Mouse (Mus musculus) heart, embryonic 10.5 days (tissue): Measurements from ENCODE around the gene Ankmy1. TPM values are rescaled to one million over a fixed set of nuclear protein-coding genes. Genes with fewer than 3 reads are reported as not detected.

Source experiments
- DNase-seq: peaks from one replicate; pipeline ENCODE4 v3.0.0-alpha.2; 2017; ENCODE audit warnings: low spot score
- H3K27ac ChIP-seq: fragments of 300-500 bp; sonication (generic); 2 replicates; pipeline ENCODE4 v1.5.1; 2016; ENCODE audit warnings: mild to moderate bottlenecking
- H3K27me3 ChIP-seq: fragments of 300-500 bp; sonication (generic); 2 replicates; pipeline ENCODE4 v1.6.1; 2016; ENCODE audit warnings: mild to moderate bottlenecking; ENCODE audit not compliant: poor library complexity, insufficient read depth, severe bottlenecking
- H3K36me3 ChIP-seq: fragments of 300-500 bp; sonication (generic); 2 replicates; pipeline ENCODE4 v1.6.1; 2016; ENCODE audit warnings: mild to moderate bottlenecking, moderate library complexity
- H3K4me1 ChIP-seq: fragments of 300-500 bp; sonication (generic); 2 replicates; pipeline ENCODE4 v1.6.1; 2016; ENCODE audit warnings: mild to moderate bottlenecking
- H3K4me3 ChIP-seq: fragments of 300-500 bp; sonication (generic); 2 replicates; pipeline ENCODE4 v1.5.1; 2016; ENCODE audit warnings: mild to moderate bottlenecking, moderate library complexity
- H3K9me3 ChIP-seq: fragments of 300-500 bp; sonication (generic); 2 replicates; pipeline ENCODE4 v1.6.1; 2016; ENCODE audit warnings: mild to moderate bottlenecking, moderate library complexity
- WGBS: fragments of 180-500 bp; shearing (Covaris S2); methylation state at CpG from one replicate; pipeline ENCODE4 v1.1.7; 2016; 5-methylcytosine and 5-hydroxymethylcytosine counted together
- polyA plus RNA-seq: library from polyadenylated mRNA; unstranded; fragments of >200 nt; fragmentation: Nextera tagmentation; extraction: Ambion mirVana; gene quantifications from 2 replicates; pipeline ENCODE4 v1.2.1, GENCODE M21; 2016

The Ankmy1 gene
- polyA plus RNA-seq, 1 experiment from 2014 or later: 0.18 TPM

DNA sequence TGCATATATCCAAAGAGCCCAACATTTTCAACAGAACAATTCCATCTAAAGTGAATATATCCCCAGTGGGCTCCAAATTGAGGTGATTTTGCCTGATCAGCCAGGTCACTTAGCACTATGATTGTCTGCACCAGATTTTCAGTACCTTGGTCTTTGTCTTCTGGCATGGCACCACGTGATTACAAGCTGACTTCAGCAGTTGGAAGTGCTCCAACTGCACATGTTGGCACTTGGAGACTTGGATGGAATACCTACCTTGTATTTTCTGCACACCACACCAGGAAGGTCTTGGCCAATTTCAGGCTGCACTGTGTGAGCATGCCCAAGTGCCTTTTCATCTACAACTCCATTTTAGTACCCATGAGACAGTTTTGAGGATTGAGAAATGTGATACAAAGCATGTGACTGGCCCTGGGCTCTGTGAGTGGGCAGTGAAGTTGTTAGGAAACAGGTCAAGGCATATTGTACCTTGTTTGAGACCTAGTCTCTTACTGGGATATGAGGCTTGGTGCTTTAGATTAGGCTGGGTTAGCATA lies 27.5 kb upstream of the Ankmy1 start:
- Histone ChIP-seq H3K36me3 (no peaks in the 10 kb centered on the region), H3K4me1 (peaks cover 13% of the 10 kb centered on the region), H3K9me3 (no peaks in the 10 kb centered on the region), H3K4me3 (no peak overlapping the region), H3K27me3 (peaks cover 18% of the 10 kb centered on the region; the same call in 1 of the 2 replicates), H3K27ac (no peak overlapping the region)
- 27% methylated on average over 1 of the region's 1 CpGs for WGBS
- no peak for DNase-seq

DNA sequence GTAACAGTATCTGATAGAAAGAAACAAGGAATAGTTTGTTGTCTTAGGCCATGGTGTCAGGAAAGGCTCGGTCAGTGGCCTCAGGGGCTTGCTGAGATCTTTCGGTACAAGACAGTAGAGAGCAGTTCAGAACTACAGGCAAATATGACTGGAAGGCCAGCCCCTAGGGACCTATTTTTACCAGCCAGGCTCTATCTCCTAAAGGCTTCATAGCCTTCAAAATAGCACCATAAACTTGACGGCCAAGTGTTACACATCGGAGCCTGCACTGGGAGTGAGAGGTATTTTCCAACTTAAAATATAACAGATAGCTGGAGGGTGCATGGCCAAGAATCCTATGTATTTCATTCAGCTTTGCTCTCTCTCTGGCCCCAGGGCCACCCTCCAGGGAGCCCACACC lies 18.8 kb upstream of the Ankmy1 start:
- Histone ChIP-seq H3K9me3 (no peaks in the 10 kb centered on the region), H3K36me3 (peaks cover 43% of the 10 kb centered on the region), H3K4me3 (no peak overlapping the region), H3K4me1 (no peaks in the 10 kb centered on the region), H3K27me3 (no peaks in the 10 kb centered on the region), H3K27ac (no peak overlapping the region)
- DNase-seq: no peak
- WGBS: 75% methylated on average over 4 of the region's 4 CpGs

DNA sequence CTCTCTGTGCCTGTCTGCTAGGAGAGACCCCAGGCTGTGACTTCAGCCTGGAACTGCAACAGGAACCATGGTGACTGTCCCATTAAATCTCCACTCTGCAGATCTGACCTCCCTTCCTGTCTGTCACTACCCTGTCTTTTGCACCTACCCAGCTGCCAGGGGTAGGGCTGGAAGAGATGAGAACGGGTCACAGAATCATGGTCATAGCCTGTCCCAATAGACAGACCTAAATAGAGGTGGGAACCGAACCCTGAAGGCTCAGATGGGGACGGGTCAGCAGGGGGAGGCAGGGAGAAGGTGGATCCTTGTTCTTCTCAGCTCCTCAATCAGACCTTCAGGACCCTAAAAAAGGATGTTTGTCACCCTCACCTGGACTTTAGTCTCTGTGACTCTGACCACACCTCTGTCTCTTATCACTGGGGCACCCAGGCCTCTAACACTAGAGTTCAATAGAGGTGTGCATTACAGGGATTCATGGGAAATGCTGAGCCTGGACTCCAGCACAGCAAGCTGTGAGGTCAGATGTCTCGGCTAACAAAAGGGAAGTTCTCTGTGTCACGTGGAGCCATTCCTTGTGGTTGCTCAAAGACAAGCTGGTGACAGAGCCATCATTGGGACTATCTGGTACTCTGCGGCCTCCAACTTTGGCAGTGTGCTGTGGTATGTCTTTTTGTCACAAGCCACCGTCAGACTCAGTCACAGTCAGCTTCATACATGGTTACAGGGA lies 17.9 kb upstream of the Ankmy1 start:
- WGBS: 76% methylated on average over 7 of the region's 7 CpGs
- Histone ChIP-seq H3K9me3 (no peaks in the 10 kb centered on the region), H3K4me3 (no peak overlapping the region), H3K27me3 (no peaks in the 10 kb centered on the region), H3K27ac (no peak overlapping the region), H3K36me3 (peaks cover 51% of the 10 kb centered on the region), H3K4me1 (no peaks in the 10 kb centered on the region)
- DNase-seq: no peak

DNA sequence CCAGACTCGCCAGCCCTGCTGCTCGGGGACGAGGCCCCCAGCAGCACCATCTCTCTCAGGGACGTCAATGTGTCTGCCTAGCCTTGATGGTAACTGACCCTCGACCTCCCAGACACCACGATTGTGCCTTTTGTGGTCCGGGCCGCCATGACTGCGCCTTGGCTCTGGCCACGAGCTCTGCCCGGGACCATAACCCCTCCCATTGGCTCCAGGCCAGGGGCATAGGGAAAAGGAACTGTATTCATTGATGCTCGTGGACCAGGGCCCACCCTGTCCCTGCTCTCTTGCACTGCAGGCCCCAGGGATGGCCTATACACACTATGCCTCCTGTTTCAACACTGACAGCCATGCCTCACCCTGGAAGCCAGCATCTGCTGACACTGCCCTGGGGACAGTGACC lies 17.1 kb upstream of the Ankmy1 start:
- H3K27ac ChIP-seq: no peak overlapping the region
- H3K4me1 ChIP-seq: no peaks in the 10 kb centered on the region
- H3K4me3 ChIP-seq: no peak overlapping the region
- H3K36me3 ChIP-seq: peaks cover 60% of the 10 kb centered on the region
- no peak for DNase-seq
- H3K9me3 ChIP-seq: no peaks in the 10 kb centered on the region
- H3K27me3 ChIP-seq: no peaks in the 10 kb centered on the region
- WGBS: 88% methylated on average over 12 of the region's 12 CpGs

DNA sequence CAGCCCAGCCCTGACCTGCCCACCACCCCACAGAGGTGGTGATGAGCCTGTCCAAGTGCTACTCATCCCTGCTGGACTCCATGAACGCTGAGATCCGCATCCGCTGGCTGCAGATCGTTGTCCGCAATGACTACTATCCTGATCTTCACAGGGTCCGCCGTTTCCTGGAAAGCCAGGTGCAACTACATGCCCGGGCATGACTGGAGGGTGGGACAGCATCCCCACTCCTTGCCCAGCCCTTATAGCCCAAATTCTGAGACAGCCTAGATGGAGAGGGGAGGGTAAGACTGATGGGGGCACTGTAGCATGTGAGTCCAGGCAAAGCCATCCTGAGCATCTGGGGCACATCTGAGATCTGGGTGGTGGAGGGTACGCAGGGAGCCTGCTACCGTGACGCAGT lies 16.4 kb upstream of the Ankmy1 start:
- H3K4me1 ChIP-seq: no peaks in the 10 kb centered on the region; the same call in 1 of the 2 replicates
- H3K9me3 ChIP-seq: no peaks in the 10 kb centered on the region
- no peak overlapping the region for H3K27ac ChIP-seq
- no peaks in the 10 kb centered on the region for H3K27me3 ChIP-seq
- H3K36me3 ChIP-seq: peaks cover 66% of the 10 kb centered on the region
- H3K4me3 ChIP-seq: no peak overlapping the region
- no peak for DNase-seq
- 94% methylated on average over 11 of the region's 11 CpGs for WGBS

DNA sequence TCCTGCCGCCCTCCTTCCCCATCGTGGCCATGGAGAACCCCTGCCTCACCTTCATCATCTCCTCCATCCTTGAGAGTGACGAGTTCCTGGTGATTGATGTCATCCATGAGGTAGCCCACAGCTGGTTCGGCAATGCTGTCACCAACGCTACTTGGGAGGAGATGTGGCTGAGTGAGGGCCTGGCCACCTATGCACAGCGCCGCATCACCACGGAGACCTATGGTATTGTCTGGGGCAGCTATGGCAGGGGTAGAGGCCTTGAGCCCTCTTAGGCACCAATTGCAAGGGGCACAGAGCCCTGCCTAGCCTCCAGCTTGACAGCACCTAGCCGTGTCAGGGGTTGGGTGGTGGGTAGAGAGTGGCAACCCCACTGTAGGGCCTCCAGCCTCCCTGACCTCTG lies 14.0 kb upstream of the Ankmy1 start:
- Histone ChIP-seq H3K4me3 (no peak overlapping the region), H3K27ac (no peak overlapping the region), H3K27me3 (no peaks in the 10 kb centered on the region), H3K4me1 (peaks cover 13% of the 10 kb centered on the region), H3K36me3 (peaks cover 70% of the 10 kb centered on the region), H3K9me3 (no peaks in the 10 kb centered on the region)
- 93% methylated on average over 9 of the region's 9 CpGs for WGBS
- no peak for DNase-seq

DNA sequence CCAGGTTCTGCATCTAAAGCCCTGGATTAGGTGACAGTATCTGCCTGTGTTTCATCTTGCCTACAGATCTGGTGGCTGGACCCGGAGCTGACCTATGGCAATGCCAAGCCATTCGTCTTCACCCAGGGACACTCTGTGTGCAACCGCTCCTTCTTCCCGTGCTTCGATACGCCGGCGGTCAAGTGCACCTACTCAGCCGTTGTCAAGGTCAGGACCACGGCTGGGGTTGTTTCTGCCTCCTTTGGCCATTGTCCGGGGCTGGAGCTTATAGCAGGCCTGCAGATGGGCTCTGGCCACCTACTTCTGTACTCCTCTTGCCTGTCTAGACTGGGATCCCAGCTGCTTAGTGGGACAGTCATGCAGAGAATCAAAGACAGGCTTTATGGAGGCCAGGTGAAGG lies 12.3 kb upstream of the Ankmy1 start:
- Histone ChIP-seq H3K9me3 (no peaks in the 10 kb centered on the region), H3K36me3 (peaks cover 63% of the 10 kb centered on the region), H3K27ac (no peak overlapping the region), H3K4me1 (peaks cover 22% of the 10 kb centered on the region), H3K27me3 (no peaks in the 10 kb centered on the region), H3K4me3 (no peak overlapping the region)
- 92% methylated on average over 11 of the region's 11 CpGs for WGBS
- no peak for DNase-seq

DNA sequence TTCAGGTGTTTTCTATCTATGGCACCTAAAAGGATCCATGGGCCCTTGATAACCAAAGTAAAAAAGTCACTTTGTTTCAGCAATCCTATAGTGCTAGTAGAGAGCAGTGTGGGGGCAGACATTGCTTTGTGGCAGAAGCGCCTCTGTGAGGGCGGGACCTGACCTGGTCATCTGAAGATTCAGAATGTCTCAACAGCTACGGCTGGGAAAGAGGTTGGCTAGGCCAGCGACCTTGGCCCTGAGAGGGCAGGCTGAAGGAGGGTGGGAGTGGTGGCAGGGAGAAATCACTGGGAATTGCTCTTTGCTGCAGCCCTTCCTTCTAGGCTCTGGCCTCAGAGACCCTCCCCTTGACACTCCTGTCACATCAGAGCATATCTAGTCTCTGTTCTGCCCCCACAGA lies 11.5 kb upstream of the Ankmy1 start:
- Histone ChIP-seq H3K27ac (no peak overlapping the region), H3K4me3 (no peak overlapping the region), H3K9me3 (no peaks in the 10 kb centered on the region), H3K4me1 (peaks cover 27% of the 10 kb centered on the region), H3K27me3 (peaks cover 4% of the 10 kb centered on the region; the same call in 1 of the 2 replicates), H3K36me3 (peaks cover 55% of the 10 kb centered on the region)
- WGBS: 71% methylated on average over 4 of the region's 4 CpGs
- no peak for DNase-seq

DNA sequence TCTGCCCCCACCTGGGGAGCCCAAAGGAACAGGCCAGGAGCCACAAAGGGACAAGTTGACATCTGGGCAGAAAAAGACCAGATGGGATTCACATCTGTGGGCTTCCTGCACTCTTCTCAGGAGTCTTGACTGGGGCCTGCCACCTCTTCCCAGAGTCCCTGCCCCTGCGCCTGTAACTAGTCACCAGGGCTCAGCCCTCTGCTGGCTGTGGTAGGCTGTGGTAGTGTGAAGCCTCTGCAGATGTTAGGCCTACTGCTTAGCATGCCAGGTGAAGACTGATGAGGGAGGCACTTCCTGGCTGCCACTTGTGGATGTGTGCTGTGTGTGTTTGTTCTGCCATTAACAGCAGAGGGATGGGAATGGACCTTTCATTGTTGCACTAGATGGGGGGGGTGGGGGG lies 9.6 kb upstream of the Ankmy1 start:
- Histone ChIP-seq H3K36me3 (peaks cover 35% of the 10 kb centered on the region), H3K4me1 (peaks cover 35% of the 10 kb centered on the region), H3K27me3 (peaks cover 18% of the 10 kb centered on the region; the same call in 1 of the 2 replicates), H3K27ac (0 out of 2 replicates have a peak overlapping the region, but pooled peaks have one; percentile 9), H3K9me3 (no peaks in the 10 kb centered on the region), H3K4me3 (peak overlapping the region; percentile 91; the same call in 1 of the 2 replicates)
- WGBS: 56% methylated on average over 1 of the region's 1 CpGs
- DNase-seq: no peak

DNA sequence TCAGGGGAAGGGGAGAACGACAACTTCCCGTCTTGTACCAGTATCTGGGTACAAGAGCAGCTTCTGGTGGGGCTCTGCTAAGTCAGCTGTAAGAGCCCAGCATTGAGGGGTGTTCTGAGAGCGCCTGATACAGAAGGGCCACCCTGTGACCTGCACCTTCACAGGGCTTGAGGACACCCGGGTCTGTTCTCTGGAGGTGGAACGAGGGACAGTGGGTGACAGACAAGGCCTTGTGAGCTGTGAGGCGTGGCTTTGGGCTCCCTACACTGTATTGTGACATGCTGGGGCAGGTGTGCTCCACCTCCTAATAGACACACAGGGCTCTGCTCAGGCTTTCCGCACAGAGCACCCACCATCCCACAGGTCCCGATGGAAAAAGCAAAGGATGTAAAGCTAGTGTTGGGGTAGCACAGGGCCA lies 9.0 kb upstream of the Ankmy1 start:
- WGBS: 44% methylated on average over 8 of the region's 8 CpGs
- Histone ChIP-seq H3K4me1 (peaks cover 36% of the 10 kb centered on the region), H3K9me3 (no peaks in the 10 kb centered on the region), H3K36me3 (peaks cover 30% of the 10 kb centered on the region), H3K27me3 (peaks cover 18% of the 10 kb centered on the region; the same call in 1 of the 2 replicates), H3K4me3 (peak overlapping the region; percentile 91), H3K27ac (peak overlapping the region; percentile 95)
- no peak for DNase-seq

DNA sequence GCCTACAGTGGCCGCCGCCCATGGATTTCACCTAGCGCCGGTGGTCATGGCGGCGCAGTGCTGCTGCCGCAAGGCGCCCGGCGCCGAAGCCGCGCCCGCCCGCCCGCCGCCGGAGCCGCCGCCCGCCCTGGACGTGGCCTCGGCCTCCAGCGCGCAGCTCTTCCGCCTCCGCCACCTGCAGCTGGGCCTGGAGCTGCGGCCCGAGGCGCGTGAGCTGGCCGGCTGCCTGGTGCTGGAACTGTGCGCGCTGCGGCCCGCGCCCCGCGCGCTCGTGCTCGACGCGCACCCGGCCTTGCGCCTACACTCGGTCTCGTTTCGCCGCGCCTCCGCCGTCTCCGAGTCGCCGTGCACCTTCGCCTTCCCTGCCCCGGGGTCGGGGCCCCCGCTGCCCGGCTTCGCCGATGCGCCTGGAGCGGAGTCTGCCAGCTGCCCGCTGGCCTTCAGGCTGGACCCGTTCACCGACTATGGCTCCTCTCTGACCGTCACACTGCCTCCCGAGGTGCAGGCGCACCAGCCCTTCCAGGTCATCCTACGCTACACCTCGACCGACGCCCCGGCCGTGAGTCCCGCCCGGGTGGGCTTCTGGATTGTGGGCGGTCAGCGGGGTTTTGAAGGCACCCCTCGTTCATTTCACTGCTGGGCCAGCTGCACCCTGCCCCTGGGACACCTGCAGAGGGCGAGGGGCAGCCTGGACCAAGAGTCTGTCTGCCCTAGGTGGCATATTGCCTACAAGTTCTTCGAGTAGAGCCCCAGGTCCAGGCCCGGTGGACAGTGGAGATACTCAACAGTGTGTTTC lies 8.4 kb upstream of the Ankmy1 start:
- Histone ChIP-seq H3K4me1 (peaks cover 38% of the 10 kb centered on the region), H3K36me3 (peaks cover 24% of the 10 kb centered on the region), H3K27me3 (peaks cover 18% of the 10 kb centered on the region; the same call in 1 of the 2 replicates), H3K9me3 (no peaks in the 10 kb centered on the region), H3K27ac (peak overlapping the region; percentile 95), H3K4me3 (peak overlapping the region; percentile 91)
- DNase-seq: peak; percentile 87
- 2% methylated on average over 84 of the region's 85 CpGs for WGBS

DNA sequence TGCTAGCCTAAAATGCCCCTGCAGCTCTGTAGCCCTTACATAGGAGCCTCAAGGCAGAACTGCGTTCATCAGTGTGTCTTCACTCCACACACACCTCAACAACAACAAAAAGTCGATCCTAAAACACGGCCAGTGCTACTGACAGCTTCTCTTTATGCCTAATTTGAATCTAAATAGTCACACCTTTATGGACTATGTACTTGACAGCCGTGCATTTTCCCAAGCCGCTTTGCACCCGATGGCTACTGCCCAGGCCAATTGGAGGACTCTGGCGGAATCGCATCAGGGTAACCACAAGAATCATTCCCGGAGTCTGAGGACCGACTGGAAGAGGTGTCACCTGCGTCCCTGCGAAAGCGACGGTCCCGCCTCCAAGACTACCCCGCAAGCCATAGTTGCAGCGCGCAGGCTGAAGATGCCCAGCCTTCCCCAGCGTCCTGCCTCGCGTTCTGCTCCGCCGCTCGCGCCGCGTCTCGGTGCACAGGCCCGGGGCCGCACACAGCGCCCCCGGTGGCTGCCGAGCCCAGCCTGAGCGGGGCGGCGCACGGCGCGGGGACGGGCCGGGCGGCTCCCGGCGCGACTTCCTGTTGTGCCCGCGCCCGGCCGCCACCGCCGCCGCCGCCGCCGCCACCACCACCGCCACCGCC lies 7.7 kb upstream of the Ankmy1 start, which contains the start of gene Rnpepl1:
Rnpepl1 (plus strand) TSS at position 545 of the 647 bp plus-strand sequence.
- DNase-seq: no peak
- peak within 1 kb of the TSS; percentile 95 for H3K27ac ChIP-seq
- WGBS: 1% methylated on average over 46 of the region's 57 CpGs
- no peaks in the 10 kb centered on the region for H3K9me3 ChIP-seq
- H3K4me1 ChIP-seq: peaks cover 38% of the 10 kb centered on the region
- peak within 1 kb of the TSS; percentile 91 for H3K4me3 ChIP-seq
- H3K36me3 ChIP-seq: peaks cover 16% of the 10 kb centered on the region
- H3K27me3 ChIP-seq: peaks cover 18% of the 10 kb centered on the region; the same call in 1 of the 2 replicates
